Mouse (Mus musculus) thymus, postnatal 0 days (tissue): ENCODE measurements around the gene Kcnn1. TPM values are rescaled to one million over a fixed set of nuclear protein-coding genes. Genes with fewer than 3 reads are reported as not detected.

ENCODE experiments used
- DNase-seq: peaks from one replicate; pipeline ENCODE4 v3.0.0-alpha.2; 2015; ENCODE audit warnings: low spot score
- polyA plus RNA-seq: library from polyadenylated mRNA; unstranded; fragments of >200 nt; fragmentation: Nextera tagmentation; extraction: Ambion mirVana; gene quantifications from 2 replicates; pipeline ENCODE4 v1.2.1, GENCODE M21; 2015

Gene Kcnn1
- polyA plus RNA-seq, 1 experiment from 2014 or later, result 0.36 TPM

GRCm38 (mm10) chr8:70816679-70817078, 46.4 kb downstream of the Kcnn1 start:
- no peak for DNase-seq

- no peak for DNase-seq
Measured at GRCm38 (mm10) chr8:70812885-70813284, 50.2 kb downstream of the Kcnn1 start.

GRCm38 (mm10) chr8:70812055-70812454, 51.0 kb downstream of the Kcnn1 start:
- DNase-seq, result no peak

- DNase-seq, result peak; percentile 87
Measured at GRCm38 (mm10) chr8:70810962-70811680, 51.9 kb downstream of the Kcnn1 start.

DNA sequence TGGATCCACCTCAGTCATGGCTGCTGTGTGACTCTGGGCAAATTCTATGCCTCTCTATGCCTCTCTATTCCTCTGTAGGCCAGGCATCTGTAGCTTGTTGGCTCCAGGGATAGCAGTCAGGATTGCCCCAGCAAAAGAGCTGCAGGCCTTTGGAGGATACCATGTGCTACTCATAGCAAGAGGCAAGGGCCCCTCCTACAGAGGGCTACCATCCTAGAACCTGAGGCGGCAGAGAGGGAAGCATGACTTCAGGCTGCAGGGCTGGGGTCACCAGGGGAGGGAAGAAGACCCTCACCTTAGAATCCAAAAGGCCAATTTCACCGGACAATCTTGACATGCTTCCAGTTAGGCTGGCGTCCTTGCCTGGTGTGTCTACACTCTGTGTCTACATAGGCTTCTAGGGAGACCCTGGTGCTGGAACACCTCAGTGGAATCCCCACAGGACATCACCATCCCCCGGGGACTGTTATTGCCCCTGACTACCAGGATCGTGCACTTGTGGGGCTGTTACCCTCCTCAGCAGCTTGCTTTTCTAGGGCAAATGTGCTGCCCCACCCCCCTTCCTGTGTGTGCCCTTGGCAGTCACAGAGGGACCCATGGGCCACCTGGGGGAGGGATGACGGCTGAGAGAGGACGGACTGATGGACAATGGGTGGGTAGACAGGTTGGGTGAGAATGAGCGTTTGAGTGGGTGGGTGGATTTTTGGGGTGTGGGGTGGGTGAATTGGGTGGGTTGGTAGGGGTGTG, 53.9 kb downstream of the Kcnn1 start:
- DNase-seq, result peak; percentile 60

- DNase-seq, result peak; percentile 71
Measured at GRCm38 (mm10) chr8:70808239-70808638, 54.8 kb downstream of the Kcnn1 start, which contains the start of gene Il12rb1. Gene Il12rb1 (plus strand): TSS chr8:70808449.

DNA sequence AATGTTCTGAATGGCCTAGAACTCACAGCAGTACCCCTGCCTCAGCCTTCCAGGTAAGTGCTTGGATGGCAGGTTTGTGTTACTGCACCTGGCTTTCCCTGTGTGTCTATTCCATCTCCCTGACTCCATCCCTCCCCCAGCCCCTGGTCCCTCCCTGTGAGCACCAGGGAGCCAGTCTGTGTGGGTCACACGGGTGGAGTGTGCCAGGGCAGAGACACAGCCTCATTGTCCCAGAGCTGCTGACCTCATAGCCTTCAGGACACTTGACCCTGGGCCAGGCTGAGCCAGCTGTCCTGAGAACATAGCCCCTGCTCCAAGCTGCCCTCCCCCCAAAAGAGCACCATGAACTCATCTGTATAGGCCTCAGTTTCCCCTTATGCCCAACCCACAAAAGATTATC, 55.8 kb downstream of the Kcnn1 start:
- DNase-seq, result no peak

- peak; percentile 91 for DNase-seq
Measured at GRCm38 (mm10) chr8:70806541-70806940, 56.5 kb downstream of the Kcnn1 start.

GRCm38 (mm10) chr8:70804481-70805206, 58.4 kb downstream of the Kcnn1 start, which contains the start of gene Mast3:
Gene Mast3 (minus strand): TSS chr8:70805054.
- DNase-seq, result peak; percentile 78

DNA sequence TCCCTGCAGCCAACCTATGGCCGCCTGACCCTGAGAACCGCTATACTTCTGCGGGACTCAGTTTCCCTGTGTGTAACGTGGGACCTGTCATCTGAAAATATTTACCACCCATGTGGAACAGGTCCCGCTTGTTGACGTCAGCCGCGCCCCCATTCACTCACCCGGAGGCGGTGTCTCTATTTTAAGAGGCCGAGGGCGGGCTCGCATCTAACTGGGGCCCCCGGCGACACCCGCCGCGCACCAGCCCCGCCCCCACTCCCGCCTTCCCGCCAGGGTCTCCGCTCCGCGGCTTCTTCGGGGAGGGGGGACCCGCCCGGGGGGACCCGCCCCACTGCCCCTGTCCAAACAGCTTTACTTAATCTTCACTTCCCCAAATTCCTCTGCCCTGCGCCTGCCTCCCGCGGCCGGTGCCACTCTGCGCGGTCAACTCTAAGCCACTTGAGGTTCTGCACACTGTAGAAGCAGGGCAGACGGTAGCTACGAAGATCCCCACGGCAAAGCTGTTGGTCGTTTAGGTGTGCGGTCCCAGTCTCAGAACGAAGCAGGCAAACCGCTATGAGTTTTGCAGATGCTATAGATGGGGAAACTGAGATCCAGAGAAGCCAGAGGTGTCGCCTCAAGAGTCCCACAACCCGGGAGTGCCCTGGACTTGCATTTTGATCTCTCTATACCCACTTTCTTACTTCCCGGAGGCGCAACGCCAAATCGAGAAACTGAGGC, 59.1 kb downstream of the Kcnn1 start:
- DNase-seq, result peak; percentile 75

- DNase-seq, result no peak
Measured at GRCm38 (mm10) chr8:70802786-70803510, 60.1 kb downstream of the Kcnn1 start.

- no peak for DNase-seq
Measured at GRCm38 (mm10) chr8:70801830-70802229, 61.2 kb downstream of the Kcnn1 start.

GRCm38 (mm10) chr8:70801156-70801555, 61.9 kb downstream of the Kcnn1 start:
- DNase-seq, result peak; percentile 76

DNA sequence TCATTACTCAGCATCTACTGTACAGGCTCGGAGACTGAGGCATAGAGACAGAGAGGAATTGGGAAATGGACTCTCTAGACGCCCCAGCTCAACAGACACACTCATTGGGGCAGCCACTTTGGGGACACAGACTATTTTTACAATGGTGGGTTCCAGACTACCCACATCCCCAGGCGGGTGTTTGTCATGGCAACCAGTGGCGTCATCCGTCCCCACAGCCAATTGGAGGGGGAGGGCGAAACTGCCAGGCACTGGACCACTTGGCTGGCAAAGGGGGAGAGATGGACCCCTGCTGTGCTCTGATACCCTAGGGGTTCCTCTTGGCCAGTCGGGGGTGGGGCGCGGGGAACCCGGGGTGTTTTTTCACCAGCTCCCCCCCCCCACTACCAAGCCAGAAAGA, 62.4 kb downstream of the Kcnn1 start:
- DNase-seq, result no peak

DNA sequence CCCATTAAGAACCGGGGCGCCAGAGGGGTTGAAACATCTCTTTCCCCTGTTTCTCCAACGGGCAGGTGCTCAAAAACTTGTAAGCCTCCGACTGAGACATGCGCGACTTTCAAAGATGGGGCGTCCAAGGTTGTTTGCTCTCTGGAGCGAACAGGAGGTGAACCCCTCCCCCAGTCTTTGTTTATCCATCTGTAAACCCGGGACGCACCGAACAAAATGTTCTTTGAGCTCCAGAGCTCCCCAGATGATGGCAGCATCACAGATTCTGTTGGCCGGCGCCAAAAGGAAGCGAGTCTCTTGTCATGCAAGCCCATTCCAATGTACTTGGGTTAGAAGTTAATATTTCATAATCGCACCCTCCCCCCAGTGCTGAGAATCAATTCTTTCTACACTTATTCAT, 64.8 kb downstream of the Kcnn1 start:
- no peak for DNase-seq

- DNase-seq, result peak; percentile 87
Measured at GRCm38 (mm10) chr8:70797081-70798070, 65.7 kb downstream of the Kcnn1 start.

DNA sequence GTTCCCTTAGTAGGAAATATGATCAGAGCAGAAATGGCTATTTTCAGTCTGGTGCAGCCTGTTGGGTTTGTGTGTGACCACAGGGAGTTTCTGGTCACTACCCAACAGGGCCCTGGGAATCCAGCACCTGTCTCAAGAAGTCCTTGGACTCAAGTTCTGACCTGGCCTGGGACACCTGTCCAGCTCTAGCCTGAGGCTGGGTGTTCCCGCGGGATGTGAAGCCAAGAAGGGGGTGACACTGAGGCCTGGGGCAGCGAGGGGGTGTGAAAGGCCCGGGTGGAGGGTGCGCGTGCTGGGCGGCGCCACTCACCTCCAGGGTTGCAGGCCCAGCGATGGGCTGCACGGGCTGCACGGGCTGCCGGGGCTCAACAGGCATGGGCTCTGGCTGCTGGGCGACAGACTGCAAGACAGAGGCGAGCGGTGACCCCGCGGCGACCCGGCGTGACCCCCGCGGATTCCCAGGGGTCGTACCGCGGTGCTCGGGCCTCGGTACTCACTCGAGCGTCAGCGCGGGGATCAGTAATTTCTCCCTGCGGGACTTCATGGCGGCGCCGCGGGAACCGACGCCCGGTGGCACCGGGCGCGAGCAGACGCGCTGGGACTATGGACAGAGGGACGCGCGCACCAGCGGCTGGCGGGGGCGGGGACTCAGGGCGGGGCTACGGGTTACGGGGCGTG, 66.5 kb downstream of the Kcnn1 start:
- no peak for DNase-seq

DNA sequence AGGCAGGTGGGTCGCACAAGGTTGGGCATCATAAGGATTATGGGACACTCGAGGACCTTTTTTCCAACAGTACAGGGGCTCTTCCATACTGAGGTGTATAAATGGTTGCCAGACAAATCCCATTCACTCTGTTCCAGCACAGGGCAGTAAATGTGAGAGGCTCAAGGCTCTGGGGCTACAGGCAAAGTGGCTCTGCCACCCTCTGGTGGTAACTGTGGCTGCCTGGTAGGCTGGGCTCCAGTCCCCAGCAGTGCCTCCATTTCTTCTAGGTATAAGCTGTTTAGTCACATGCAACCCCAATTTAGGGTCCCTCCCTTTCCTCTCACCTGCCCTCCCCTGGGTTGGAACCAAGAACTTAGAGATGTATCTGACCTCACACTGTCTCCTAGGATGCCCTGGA, 67.7 kb downstream of the Kcnn1 start:
- DNase-seq, result no peak

DNA sequence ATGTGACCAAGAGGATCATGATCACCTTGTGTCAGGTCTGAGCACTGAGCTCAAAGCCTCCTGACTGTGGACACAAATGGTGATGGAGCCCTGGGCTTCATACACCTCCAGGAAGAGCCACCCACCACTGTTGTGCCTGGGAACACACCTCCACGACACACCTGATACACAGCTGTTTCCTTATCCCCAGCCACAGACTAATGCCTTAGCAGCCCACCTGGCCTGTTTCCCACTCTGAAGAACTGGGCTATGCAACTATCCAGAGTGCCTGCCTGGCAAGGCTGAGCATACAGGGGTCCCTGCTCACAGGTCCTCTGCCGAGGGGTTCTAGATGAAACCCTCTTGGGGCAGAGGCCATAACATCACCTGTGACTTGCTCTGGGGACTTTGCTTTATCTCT, 68.8 kb downstream of the Kcnn1 start:
- no peak for DNase-seq
